Mouse (Mus musculus): ENCODE measurements around the gene Ssrp1. TPM values are rescaled to one million over a fixed set of nuclear protein-coding genes. Genes with fewer than 3 reads are reported as not detected.

Gene Ssrp1
- polyA plus RNA-seq, 1 experiment = 120 TPM

DNA sequence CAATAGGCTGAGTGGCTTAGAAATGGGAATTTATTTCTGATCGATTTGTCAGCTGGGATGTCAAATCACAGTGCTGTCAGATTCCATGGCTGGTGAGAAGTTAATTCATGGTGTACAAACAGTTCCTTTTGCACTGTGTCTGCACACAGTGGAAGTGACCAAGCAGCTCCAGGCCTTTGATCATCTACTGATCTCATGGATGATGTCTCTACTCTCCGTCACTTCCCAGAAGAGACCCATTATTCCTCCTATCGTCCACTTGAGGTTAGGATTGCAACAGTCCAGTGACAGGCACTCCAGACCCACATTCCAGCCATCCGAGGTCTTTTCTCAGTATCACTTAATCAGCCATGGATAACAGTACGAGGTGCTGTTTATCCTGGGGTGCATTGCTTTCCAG lies 36.7 kb downstream of the Ssrp1 start:
- H3K27ac ChIP-seq (ENCODE audit: control insufficient read depth, insufficient read depth, low read depth, low read length) = no peak overlapping the region
- no peaks in the 10 kb centered on the region for H3K27me3 ChIP-seq (ENCODE audit: control insufficient read depth, insufficient read depth, low read length)
- no peak for TF ChIP-seq CTCF (IDR thresholded peaks at IDR 0.05; ENCODE audit: control insufficient read depth, insufficient read depth, insufficient replicate concordance, low read depth, low read length)
- no peak for TF ChIP-seq POLR2A (IDR thresholded peaks at IDR 0.05; ENCODE audit: control insufficient read depth, low read depth, low read length)
- no peaks in the 10 kb centered on the region for H3K36me3 ChIP-seq (ENCODE audit: control insufficient read depth, insufficient read depth, low read length)
- H3K4me1 ChIP-seq (ENCODE audit: control insufficient read depth, insufficient read depth, low read length) = peaks cover 9% of the 10 kb centered on the region
- H3K4me3 ChIP-seq (ENCODE audit: control insufficient read depth, low read depth, low read length) = no peak overlapping the region

DNA sequence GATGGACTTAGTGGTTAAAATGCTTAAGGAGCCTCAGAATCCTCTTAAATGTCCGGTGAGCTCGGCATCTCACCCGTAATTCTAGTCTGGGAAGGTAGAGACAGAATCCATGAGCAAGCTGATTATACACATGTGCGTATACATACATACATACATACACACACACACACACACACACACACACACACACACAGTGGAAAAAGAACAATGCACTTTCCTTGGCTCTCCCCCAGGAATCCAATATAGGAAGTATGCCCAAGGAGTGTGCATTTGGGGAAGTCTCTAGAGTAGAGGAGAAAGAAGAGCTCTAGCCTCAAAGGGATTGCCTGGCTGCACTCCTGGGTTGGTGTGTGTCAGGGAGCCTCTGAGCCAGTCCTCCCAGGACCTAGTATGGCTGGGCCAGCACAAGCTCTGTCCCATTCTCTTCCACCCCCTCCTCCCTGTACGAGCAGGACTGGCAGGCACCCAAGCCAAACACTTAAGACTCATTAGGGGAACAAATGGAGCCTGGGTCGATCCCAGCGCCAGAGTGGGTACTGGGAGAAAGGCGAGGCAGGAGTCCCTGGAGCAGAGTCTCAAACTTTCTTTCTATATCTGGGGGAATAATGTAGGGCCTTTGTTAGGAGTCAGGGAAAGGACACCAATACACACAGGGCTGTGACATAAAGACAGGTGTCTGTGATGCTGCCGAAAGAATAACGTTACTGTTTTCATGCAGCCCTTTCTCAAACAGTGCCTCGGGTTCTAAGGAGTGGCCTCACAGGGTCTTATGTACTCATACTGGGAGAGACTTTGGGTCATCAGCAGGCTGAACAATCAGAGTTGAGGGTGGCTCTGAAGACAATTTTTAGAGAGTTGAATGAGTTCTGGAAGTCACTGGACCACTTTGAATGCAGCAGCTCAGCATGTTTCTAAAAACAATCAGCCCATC lies 51.9 kb downstream of the Ssrp1 start:
- H3K36me3 ChIP-seq (ENCODE audit: control insufficient read depth, insufficient read depth, low read length) = no peaks in the 10 kb centered on the region
- TF ChIP-seq POLR2A (IDR thresholded peaks at IDR 0.05; ENCODE audit: control insufficient read depth, low read depth, low read length) (no peak), CTCF (IDR thresholded peaks at IDR 0.05; ENCODE audit: control insufficient read depth, insufficient read depth, insufficient replicate concordance, low read depth, low read length) (no peak)
- no peaks in the 10 kb centered on the region; the same call in 1 of the 2 replicates for H3K4me1 ChIP-seq (ENCODE audit: control insufficient read depth, insufficient read depth, low read length)
- H3K4me3 ChIP-seq (ENCODE audit: control insufficient read depth, low read depth, low read length) = no peak overlapping the region
- H3K27ac ChIP-seq (ENCODE audit: control insufficient read depth, insufficient read depth, low read depth, low read length) = no peak overlapping the region
- H3K27me3 ChIP-seq (ENCODE audit: control insufficient read depth, insufficient read depth, low read length) = no peaks in the 10 kb centered on the region

- H3K4me1 ChIP-seq (ENCODE audit: control insufficient read depth, insufficient read depth, low read length) = no peaks in the 10 kb centered on the region; the same call in 1 of the 2 replicates
- no peak for TF ChIP-seq CTCF (IDR thresholded peaks at IDR 0.05; ENCODE audit: control insufficient read depth, insufficient read depth, insufficient replicate concordance, low read depth, low read length)
- no peak for TF ChIP-seq POLR2A (IDR thresholded peaks at IDR 0.05; ENCODE audit: control insufficient read depth, low read depth, low read length)
- no peak overlapping the region for H3K27ac ChIP-seq (ENCODE audit: control insufficient read depth, insufficient read depth, low read depth, low read length)
- H3K4me3 ChIP-seq (ENCODE audit: control insufficient read depth, low read depth, low read length) = no peak overlapping the region
- no peaks in the 10 kb centered on the region for H3K36me3 ChIP-seq (ENCODE audit: control insufficient read depth, insufficient read depth, low read length)
- H3K27me3 ChIP-seq (ENCODE audit: control insufficient read depth, insufficient read depth, low read length) = no peaks in the 10 kb centered on the region
Measured at GRCm38 (mm10) chr2:85091325-85091724, 54.3 kb downstream of the Ssrp1 start.

GRCm38 (mm10) chr2:85093376-85093775 lies 56.3 kb downstream of the Ssrp1 start:
- Histone ChIP-seq H3K36me3 (ENCODE audit: control insufficient read depth, insufficient read depth, low read length) (no peaks in the 10 kb centered on the region), H3K27ac (ENCODE audit: control insufficient read depth, insufficient read depth, low read depth, low read length) (no peak overlapping the region), H3K27me3 (ENCODE audit: control insufficient read depth, insufficient read depth, low read length) (no peaks in the 10 kb centered on the region), H3K4me1 (ENCODE audit: control insufficient read depth, insufficient read depth, low read length) (no peaks in the 10 kb centered on the region; the same call in 1 of the 2 replicates), H3K4me3 (ENCODE audit: control insufficient read depth, low read depth, low read length) (no peak overlapping the region)
- TF ChIP-seq CTCF (IDR thresholded peaks at IDR 0.05; ENCODE audit: control insufficient read depth, insufficient read depth, insufficient replicate concordance, low read depth, low read length) = no peak
- TF ChIP-seq POLR2A (IDR thresholded peaks at IDR 0.05; ENCODE audit: control insufficient read depth, low read depth, low read length) = no peak

DNA sequence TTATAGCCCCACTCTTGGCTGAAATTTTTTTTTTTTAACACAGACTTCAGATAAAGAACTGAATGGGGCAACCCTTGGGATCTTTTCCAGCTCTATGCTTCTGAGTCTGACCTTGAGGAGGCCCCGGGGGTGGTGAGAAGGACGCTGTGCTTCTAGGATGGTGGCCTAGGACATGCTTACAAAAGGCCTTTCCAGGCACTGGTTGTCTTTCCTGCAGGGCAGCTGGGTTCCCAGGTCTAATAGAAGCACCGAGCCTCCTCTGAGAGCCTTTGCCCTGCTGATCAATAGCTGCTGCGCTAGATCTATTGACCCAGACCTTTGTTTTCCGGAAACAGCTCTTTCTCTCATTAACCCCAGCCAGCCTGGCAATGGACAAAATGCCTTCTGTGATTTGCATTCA lies 58.9 kb downstream of the Ssrp1 start:
- Histone ChIP-seq H3K27ac (ENCODE audit: control insufficient read depth, insufficient read depth, low read depth, low read length) (no peak overlapping the region), H3K27me3 (ENCODE audit: control insufficient read depth, insufficient read depth, low read length) (no peaks in the 10 kb centered on the region)
- TF ChIP-seq CTCF (IDR thresholded peaks at IDR 0.05; ENCODE audit: control insufficient read depth, insufficient read depth, insufficient replicate concordance, low read depth, low read length) (no peak), POLR2A (IDR thresholded peaks at IDR 0.05; ENCODE audit: control insufficient read depth, low read depth, low read length) (no peak)

More for the DNA sequence above, 58.9 kb downstream of the Ssrp1 start:
- Histone ChIP-seq H3K36me3 (ENCODE audit: control insufficient read depth, insufficient read depth, low read length) (no peaks in the 10 kb centered on the region), H3K4me1 (ENCODE audit: control insufficient read depth, insufficient read depth, low read length) (peaks cover 2% of the 10 kb centered on the region; the same call in 1 of the 2 replicates), H3K4me3 (ENCODE audit: control insufficient read depth, low read depth, low read length) (no peak overlapping the region)

Other genes starting within 250 kb of the Ssrp1 start
- gene Ube2l6, start 238.4 kb upstream of the Ssrp1 start, polyA plus RNA-seq (2012; rRNA removed) = 2.2 and 2.3 TPM in 2 replicates
- gene Smtnl1, start 214.6 kb upstream of the Ssrp1 start, polyA plus RNA-seq (2012; rRNA removed) = 3.0 and 3.4 TPM in 2 replicates
- 23.3 and 28.5 TPM in 2 replicates for gene Timm10, start 210.2 kb upstream of the Ssrp1 start, polyA plus RNA-seq (2012; rRNA removed)
- gene Slc43a1, start 198.4 kb upstream of the Ssrp1 start, polyA plus RNA-seq (2012; rRNA removed) = 0.63 and 1.00 TPM in 2 replicates
- gene Rtn4rl2, start 150.5 kb upstream of the Ssrp1 start, polyA plus RNA-seq (2012; rRNA removed) = 2.4 and 2.7 TPM in 2 replicates
- 4.6 and 4.8 TPM in 2 replicates for gene Slc43a3, start 100.7 kb upstream of the Ssrp1 start, polyA plus RNA-seq (2012; rRNA removed)
- gene Prg2, start 56.8 kb upstream of the Ssrp1 start, polyA plus RNA-seq (2012; rRNA removed) = not detected in 2 replicates
- not detected in 2 replicates for gene Prg3, start 49.0 kb upstream of the Ssrp1 start, polyA plus RNA-seq (2012; rRNA removed)
- gene P2rx3, start 228 bp downstream of the Ssrp1 start, polyA plus RNA-seq (2012; rRNA removed) = 86.4 and 103 TPM in 2 replicates
- gene Tnks1bp1, start 10.8 kb downstream of the Ssrp1 start, polyA plus RNA-seq (2012; rRNA removed) = 7.4 and 8.4 TPM in 2 replicates
- 0.27 and 0.52 TPM in 2 replicates for gene Aplnr, start 99.0 kb downstream of the Ssrp1 start, polyA plus RNA-seq (2012; rRNA removed)
- 5.2 and 7.9 TPM in 2 replicates for gene Lrrc55, start 160.0 kb downstream of the Ssrp1 start, polyA plus RNA-seq (2012; rRNA removed)